Mouse (Mus musculus) fat pad, adult 2 months (tissue): ENCODE measurements around the gene Car9.

Experiments
- DNase-seq: peaks from one replicate; pipeline ENCODE4 v3.0.0-alpha.2; 2011; ENCODE audit warnings: low read depth, low spot score; ENCODE audit errors: extremely low read depth

The Car9 gene

GRCm38 (mm10) chr4:43561436-43561996 lies 54.8 kb downstream of the Car9 start:
- no peak for DNase-seq

DNA sequence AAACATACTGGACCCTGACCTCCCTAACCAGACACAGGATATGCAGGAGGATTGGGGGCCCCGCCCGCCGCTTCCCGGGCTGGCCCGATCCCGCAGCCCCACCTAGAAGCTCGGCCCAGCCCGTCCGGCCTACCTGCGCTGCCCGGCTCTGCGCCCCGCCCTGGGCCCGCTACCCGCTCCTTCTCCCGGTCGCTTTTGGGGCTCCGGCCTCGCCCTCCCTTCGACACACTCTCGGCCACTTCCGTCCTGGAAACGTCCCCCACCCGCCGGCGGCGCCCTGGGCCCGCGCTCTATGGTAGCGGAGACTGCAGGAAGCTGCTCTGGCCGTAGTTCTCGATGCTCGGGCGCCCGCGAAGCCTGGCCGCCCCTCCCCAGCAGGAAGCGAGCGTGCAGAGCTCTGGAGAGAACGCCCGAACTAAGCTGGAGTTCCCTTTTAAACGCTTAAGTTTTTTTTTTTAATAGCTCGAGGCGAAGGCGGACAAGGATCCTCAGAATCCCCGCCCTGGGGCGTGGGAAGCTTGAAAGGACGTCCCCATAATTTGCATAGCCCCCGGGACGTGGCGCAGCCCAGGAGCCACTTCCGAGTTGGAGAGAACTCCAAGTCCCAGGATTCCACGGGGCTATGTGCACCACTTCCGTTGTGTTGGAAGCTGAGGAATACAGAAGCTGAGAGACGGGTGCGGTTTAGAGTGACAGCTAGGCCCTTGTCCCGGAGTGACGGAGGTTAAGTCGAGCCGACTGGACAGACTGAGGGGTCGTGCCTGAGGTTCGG lies 55.4 kb downstream of the Car9 start, which contains the start of the genes Creb3 and Tln1:
TSS of gene Creb3 (plus strand) at position 336 of the 772 bp plus-strand sequence.
TSS of gene Tln1 (minus strand) at position 695 of the 772 bp plus-strand sequence.
- DNase-seq: peak; percentile 80

GRCm38 (mm10) chr4:43562769-43563600 lies 56.2 kb downstream of the Car9 start:
- DNase-seq: no peak
